Mouse (Mus musculus) neural tube, embryonic 15.5 days (tissue): ENCODE data around the gene Vmn1r221. TPM values are rescaled to one million over a fixed set of nuclear protein-coding genes. Genes with fewer than 3 reads are reported as not detected.

Source experiments
- polyA plus RNA-seq: library from polyadenylated mRNA; unstranded; fragments of >200 nt; fragmentation: Nextera tagmentation; extraction: Ambion mirVana; gene quantifications from 2 replicates; pipeline ENCODE4 v1.2.1, GENCODE M21; 2015

Vmn1r221 gene
- polyA plus RNA-seq, 1 experiment from 2014 or later: not detected

Other genes with a start within 250 kb of the Vmn1r221 start
- gene Vmn1r213, start 206.5 kb upstream of the Vmn1r221 start, polyA plus RNA-seq: not detected in 2 replicates
- gene Vmn1r214, start 183.7 kb upstream of the Vmn1r221 start, polyA plus RNA-seq: not detected in 2 replicates
- gene Vmn1r215, start 146.1 kb upstream of the Vmn1r221 start, polyA plus RNA-seq: not detected in 2 replicates
- not detected in 2 replicates for gene Vmn1r217, start 95.9 kb upstream of the Vmn1r221 start, polyA plus RNA-seq
- not detected in 2 replicates for gene Vmn1r218, start 81.0 kb upstream of the Vmn1r221 start, polyA plus RNA-seq
- not detected in 2 replicates for gene Vmn1r219, start 54.8 kb upstream of the Vmn1r221 start, polyA plus RNA-seq
- not detected in 2 replicates for gene Vmn1r220, start 26.2 kb upstream of the Vmn1r221 start, polyA plus RNA-seq
- gene Vmn1r222, start 21.8 kb downstream of the Vmn1r221 start, polyA plus RNA-seq: not detected in 2 replicates
- not detected in 2 replicates for gene Vmn1r223, start 33.0 kb downstream of the Vmn1r221 start, polyA plus RNA-seq
- gene Zfp322a, start 155.1 kb downstream of the Vmn1r221 start, polyA plus RNA-seq: 46.2 and 49.0 TPM in 2 replicates
- gene Abt1, start 209.7 kb downstream of the Vmn1r221 start, polyA plus RNA-seq: 9.3 and 10.3 TPM in 2 replicates